Mouse (Mus musculus): Measurements from ENCODE around the gene Ift43.

GRCm38 (mm10) chr12:86129005-86129404, 46.7 kb downstream of the Ift43 start:
- TF ChIP-seq CTCF (IDR thresholded peaks at IDR 0.05; ENCODE audit: control insufficient read depth, insufficient read depth, low read length) (no peak), POLR2A (IDR thresholded peaks at IDR 0.05; ENCODE audit: borderline replicate concordance, control insufficient read depth, low read depth, low read length) (no peak)
